Mouse (Mus musculus): Measurements from ENCODE around the gene 3110001I22Rik. TPM values are rescaled to one million over a fixed set of nuclear protein-coding genes. Genes with fewer than 3 reads are reported as not detected.

The 3110001I22Rik gene
- polyA plus RNA-seq, 2 experiments from 2014 or later: 9.2 to 9.4 TPM

DNA sequence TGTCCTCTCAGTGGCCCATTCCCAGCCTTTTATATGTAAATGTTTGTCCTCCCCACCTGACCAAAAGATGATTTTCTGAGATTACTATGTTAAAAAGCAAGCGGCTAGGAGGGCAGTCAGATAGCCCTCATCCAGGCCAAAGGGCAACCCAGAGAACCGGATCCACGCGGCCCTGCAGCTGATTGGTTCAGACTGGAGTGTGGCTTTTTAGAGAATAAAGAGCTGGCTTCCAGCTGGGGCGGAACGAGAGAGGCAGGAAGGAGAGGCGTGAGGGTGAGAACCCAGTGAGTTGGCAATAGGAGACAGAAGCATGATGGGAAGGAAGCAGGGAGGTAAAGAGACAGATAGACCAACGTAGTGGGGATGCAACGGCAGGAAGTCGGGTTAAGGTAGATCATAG lies 51.2 kb downstream of the 3110001I22Rik start:
- no peak for ATAC-seq

GRCm38 (mm10) chr16:13727811-13728335 lies 56.1 kb downstream of the 3110001I22Rik start:
- no peak for ATAC-seq

Other genes with a start within 250 kb of the 3110001I22Rik start
- 10 to 100 TPM; 28.1 to 32.5 TPM for gene Parn, start 3.8 kb upstream of the 3110001I22Rik start, polyA plus RNA-seq (2017; shearing (Covaris generic))
- gene Bfar, start 71 bp upstream of the 3110001I22Rik start, polyA plus RNA-seq (2017; shearing (Covaris generic)): 10 to 100 TPM; 45.0 to 56.9 TPM
- not detected for gene Pla2g10, start 59.1 kb downstream of the 3110001I22Rik start, polyA plus RNA-seq (2017; shearing (Covaris generic))
- gene Rrn3, start 108.8 kb downstream of the 3110001I22Rik start, polyA plus RNA-seq (2017; shearing (Covaris generic)): 10 to 100 TPM; 44.8 to 49.4 TPM
- 100 to 1,000 TPM; 156 to 160 TPM for gene Ntan1, start 146.9 kb downstream of the 3110001I22Rik start, polyA plus RNA-seq (2017; shearing (Covaris generic))
- 10 to 100 TPM; 18.9 to 20.4 TPM for gene Pdxdc1, start 231.2 kb downstream of the 3110001I22Rik start, polyA plus RNA-seq (2017; shearing (Covaris generic))
- 1 to 10 TPM in 1 of 2 experiments, under 1 TPM in 1; 0.24 to 1.4 TPM for gene Mpv17l, start 231.2 kb downstream of the 3110001I22Rik start, polyA plus RNA-seq (2017; shearing (Covaris generic))

Data from activated CD4-positive, CD25-positive, alpha-beta regulatory T cell, adult 4 months (primary cell).